Mouse (Mus musculus) layer of hippocampus, adult 2 months (tissue): ENCODE measurements around the gene Pparg. TPM values are rescaled to one million over a fixed set of nuclear protein-coding genes. Genes with fewer than 3 reads are reported as not detected.

Source experiments
- DNase-seq, 2 experiments: peaks; one replicate each; pipeline ENCODE4 v3.0.0; 2022; ENCODE audit warnings: low spot score in 2 of 2
- H3K27ac ChIP-seq: fragments of 200-600 bp; 2 replicates; pipeline ENCODE4 v1.8.1; 2022
- H3K4me3 ChIP-seq: fragments of 200-600 bp; 2 replicates; pipeline ENCODE4 v1.8.1; 2022; ENCODE audit warnings: mild to moderate bottlenecking
- CTCF ChIP-seq: fragments of 200-600 bp; conservative IDR thresholded peaks from 2 replicates; pipeline ENCODE4 v1.8.1; 2022; ENCODE audit warnings: antibody characterized with exemption, mild to moderate bottlenecking, moderate library complexity
- total RNA-seq, 2 experiments: library from RNA; stranded (reverse); gene quantifications; 2 replicates each; pipeline ENCODE4 v1.2.3; 2021

Gene Pparg
- total RNA-seq, 2 experiments from 2014 or later = 2.8 to 3.0 TPM

DNA sequence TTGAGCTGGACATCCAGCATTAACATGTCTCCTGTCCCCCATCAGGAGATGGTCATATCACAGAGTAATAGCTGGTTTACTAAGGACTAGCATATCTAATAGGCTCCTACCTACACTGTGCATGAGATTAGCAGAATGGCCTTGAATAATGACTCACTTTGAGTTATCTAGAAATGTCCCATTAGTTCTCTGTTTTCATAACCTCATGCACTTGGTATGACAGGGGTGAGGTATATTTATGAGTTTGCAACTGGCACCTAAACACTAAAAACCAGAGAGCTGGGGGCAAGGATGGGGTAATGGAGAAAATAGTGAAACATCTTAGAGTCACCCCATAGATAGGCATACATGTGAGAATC is 119.2 kb downstream of the Pparg start:
- no peak for TF ChIP-seq CTCF
- no peak overlapping the region for H3K4me3 ChIP-seq
- H3K27ac ChIP-seq = no peak overlapping the region
- DNase-seq = no peak

- TF ChIP-seq CTCF = no peak
- no peak overlapping the region for H3K27ac ChIP-seq
- no peak for DNase-seq
- no peak overlapping the region for H3K4me3 ChIP-seq
Observed at GRCm38 (mm10) chr6:115480322-115481017, 119.7 kb downstream of the Pparg start.

DNA sequence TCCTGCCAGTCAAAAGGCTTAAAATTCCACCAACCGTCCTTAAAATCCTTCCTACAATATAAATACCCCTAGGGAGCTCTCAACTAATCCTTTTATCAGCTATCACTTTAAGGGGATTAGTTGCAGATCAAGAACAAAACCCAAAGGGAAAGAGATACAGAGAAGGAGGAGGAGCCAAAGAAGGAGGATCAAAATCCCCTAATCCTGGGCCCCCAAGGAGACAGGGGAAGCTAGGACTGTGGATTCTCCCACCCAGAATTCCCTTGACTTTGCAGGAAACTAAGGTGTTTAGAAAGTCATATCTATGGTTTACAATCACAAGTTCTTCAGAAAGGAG is 120.2 kb downstream of the Pparg start:
- no peak overlapping the region for H3K27ac ChIP-seq
- no peak overlapping the region for H3K4me3 ChIP-seq
- DNase-seq = no peak
- TF ChIP-seq CTCF = no peak

DNA sequence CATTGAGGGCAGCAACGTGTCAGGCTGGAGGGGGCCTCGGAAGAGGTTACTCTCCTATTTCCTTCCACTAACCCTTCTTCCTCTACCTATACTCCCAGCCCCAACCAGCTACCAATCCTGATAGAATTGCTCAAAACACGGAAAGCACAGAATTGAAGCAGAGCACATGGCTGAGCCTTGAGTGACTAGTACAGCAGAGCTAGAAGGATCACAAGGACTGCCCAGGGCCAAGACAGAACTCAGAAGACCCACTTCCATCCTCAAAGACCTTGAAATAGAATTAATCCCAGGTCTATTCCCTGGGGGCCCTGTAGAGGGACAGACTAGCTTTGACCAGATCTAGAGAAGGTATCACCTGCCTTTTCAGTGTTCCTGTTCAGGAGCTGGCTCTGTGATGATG is 120.9 kb downstream of the Pparg start:
- H3K4me3 ChIP-seq = no peak overlapping the region
- TF ChIP-seq CTCF = 0 out of 2 replicates have a peak, but pooled peaks have one; percentile 14
- no peak for DNase-seq

DNA sequence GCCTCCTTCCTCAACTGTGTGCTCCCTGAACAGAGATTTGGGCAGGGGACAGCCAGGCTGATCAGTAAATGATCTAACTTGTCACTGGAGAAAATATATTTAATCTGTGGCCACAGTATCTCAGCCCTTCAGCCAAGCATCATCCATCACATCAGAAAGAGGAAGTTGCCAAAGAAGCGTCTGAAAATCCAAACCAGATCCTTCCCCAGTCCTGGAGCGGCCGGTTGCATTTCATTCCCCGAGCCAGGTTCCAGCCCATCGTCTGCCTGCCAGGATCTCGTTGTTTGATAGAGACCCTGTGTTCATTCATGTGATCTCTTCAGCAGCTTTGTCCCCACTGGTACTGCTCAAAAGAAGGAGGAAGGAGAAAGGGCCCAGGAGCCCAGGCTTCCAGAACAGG is 124.9 kb downstream of the Pparg start:
- DNase-seq = no peak
- TF ChIP-seq CTCF = no peak
- H3K27ac ChIP-seq = no peak overlapping the region
- no peak overlapping the region for H3K4me3 ChIP-seq

More for the DNA sequence above, 120.9 kb downstream of the Pparg start:
- no peak overlapping the region for H3K27ac ChIP-seq

GRCm38 (mm10) chr6:115489831-115490230 is 129.1 kb downstream of the Pparg start:
- no peak for TF ChIP-seq CTCF
- H3K27ac ChIP-seq = no peak overlapping the region
- DNase-seq = no peak
- no peak overlapping the region for H3K4me3 ChIP-seq

DNA sequence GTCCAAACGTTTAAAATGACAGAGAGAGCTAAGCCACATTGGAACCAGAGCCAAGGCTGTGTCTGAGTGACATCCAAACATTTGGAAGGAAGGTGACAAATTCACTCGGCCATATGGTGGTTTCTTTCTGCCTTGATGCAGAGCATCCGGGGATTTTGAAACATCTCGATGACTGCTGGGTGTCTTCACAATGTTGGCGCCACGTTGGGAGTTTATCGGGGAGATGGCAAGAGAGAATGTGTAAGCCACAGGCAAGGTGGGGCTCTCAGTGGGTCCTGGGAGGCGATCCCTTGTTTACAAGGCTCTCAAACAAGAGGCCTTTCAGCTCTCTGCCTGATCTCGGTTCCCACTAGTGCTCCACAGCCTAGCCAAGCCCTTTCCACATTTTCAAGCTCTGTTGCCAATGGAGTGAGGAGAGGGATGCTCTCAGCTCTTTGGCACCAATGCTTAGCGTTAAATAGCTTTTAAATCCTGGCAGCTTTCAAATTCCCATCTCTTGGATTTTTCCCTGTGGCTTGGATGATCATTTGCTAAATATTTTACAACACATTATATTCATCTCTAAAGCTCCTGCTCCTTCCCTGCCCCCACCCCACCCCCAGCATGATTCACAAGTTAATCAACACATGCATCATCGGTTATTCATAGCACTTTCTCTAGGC is 132.3 kb downstream of the Pparg start:
- no peak for TF ChIP-seq CTCF
- H3K4me3 ChIP-seq = no peak overlapping the region
- peak; percentile 59 to 71 for DNase-seq
- H3K27ac ChIP-seq = peak overlapping the region; percentile 86

- H3K27ac ChIP-seq = peak overlapping the region; percentile 86
- DNase-seq = no peak
- no peak for TF ChIP-seq CTCF
- no peak overlapping the region for H3K4me3 ChIP-seq
Observed at GRCm38 (mm10) chr6:115493824-115494223, 133.1 kb downstream of the Pparg start.

DNA sequence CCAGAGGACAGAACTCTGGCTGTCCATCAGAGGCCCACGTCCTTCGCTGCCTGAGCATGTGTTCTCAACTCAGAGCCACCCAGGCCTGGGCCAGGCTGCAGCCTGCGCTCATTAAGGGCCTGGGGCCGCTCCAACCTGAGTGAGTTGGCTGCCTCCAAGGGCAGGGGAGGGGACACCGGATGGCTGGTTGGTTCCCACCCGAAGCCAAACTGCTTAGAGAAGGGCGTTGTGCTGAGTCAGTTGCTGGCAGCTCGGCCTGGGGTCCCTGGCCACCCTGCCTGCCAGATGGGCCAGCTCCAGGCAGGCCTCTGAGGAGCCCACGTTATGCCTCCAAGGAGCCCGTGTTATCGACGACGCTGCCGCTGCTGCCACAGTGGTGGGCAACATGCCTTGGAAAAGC is 138.8 kb downstream of the Pparg start:
- Histone ChIP-seq H3K4me3 (no peak overlapping the region), H3K27ac (peak overlapping the region; percentile 32; the same call in 1 of the 2 replicates)
- DNase-seq = peak; percentile 46 to 59
- TF ChIP-seq CTCF = no peak

GRCm38 (mm10) chr6:115500234-115500633 is 139.5 kb downstream of the Pparg start:
- Histone ChIP-seq H3K27ac (0 out of 2 replicates have a peak overlapping the region, but pooled peaks have one; percentile 32), H3K4me3 (no peak overlapping the region)
- no peak for DNase-seq
- no peak for TF ChIP-seq CTCF

DNA sequence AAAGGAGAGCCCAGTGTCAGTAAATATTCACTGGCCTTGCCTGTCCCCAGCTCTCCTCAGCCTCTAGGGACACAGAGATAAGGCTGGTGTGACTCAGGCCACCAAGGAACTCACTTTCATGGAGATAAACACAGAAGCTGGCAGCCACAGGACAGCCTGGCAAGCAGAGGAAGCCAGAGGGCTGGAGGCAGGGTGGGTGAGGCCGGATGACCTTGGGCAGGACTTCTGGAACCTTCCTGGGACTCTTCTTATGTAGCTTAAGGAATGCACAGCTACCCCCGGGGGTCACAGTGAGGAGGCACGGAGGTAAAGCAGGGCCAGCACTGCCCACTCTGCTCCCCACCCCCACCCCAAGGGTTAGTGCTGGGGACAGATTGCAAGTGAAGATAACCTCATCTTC is 140.4 kb downstream of the Pparg start:
- TF ChIP-seq CTCF = no peak
- no peak overlapping the region for H3K27ac ChIP-seq
- H3K4me3 ChIP-seq = no peak overlapping the region
- DNase-seq = no peak

GRCm38 (mm10) chr6:115503038-115503437 is 142.3 kb downstream of the Pparg start:
- no peak for DNase-seq
- Histone ChIP-seq H3K4me3 (no peak overlapping the region), H3K27ac (no peak overlapping the region)
- no peak for TF ChIP-seq CTCF

- Histone ChIP-seq H3K27ac (no peak overlapping the region), H3K4me3 (no peak overlapping the region)
- DNase-seq = no peak
- no peak for TF ChIP-seq CTCF
Observed at GRCm38 (mm10) chr6:115503549-115504159, 142.9 kb downstream of the Pparg start.

GRCm38 (mm10) chr6:115504160-115504558 is 143.4 kb downstream of the Pparg start:
- Histone ChIP-seq H3K4me3 (no peak overlapping the region), H3K27ac (no peak overlapping the region)
- TF ChIP-seq CTCF = no peak
- no peak for DNase-seq
